Mouse (Mus musculus): Measurements from ENCODE around the gene Lypd9.
"Not testable (repeated sequence)": the region's sequence is repeated elsewhere in the genome, so short reads cannot be mapped to it uniquely, and the experiment has no call there.

DNA sequence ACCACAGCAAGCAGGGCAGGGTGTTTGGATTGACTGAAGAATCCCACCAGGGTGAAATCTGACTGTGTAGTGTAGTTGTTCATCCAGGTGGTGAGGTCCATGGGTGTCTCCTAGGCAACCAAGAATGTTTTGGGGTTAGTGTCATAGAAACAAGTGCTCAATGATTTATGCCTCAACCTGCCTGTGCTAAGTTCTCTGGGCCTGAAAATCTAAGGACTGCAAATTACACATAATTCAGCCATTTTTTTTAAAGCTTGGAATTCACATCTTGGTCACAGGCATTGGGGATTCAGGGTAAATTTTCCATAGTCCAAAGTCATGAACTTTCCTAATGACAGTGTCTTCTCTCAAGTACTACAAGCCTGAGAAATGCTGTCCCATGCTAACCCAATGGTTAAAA is 49.7 kb upstream of the Lypd9 start, which contains the start of gene Olfr331:
- TF ChIP-seq CTCF, POLR2A (IDR thresholded peaks at IDR 0.05; ENCODE audit: insufficient read depth, low read depth, low read length): not testable (repeated sequence)
